Mouse (Mus musculus) spleen, adult 2 months (tissue): ENCODE results near the gene Slc26a1.

Source experiments
- CTCF ChIP-seq: fragments of 200-500 bp; IDR thresholded peaks from 2 replicates; pipeline ENCODE4 v1.5.1; 2011; ENCODE audit warnings: mild to moderate bottlenecking, inconsistent platforms; ENCODE audit not compliant: insufficient read depth, insufficient read length, insufficient replicate concordance; ENCODE audit errors: extremely low read depth
- POLR2A ChIP-seq: fragments of 200-500 bp; IDR thresholded peaks from 2 replicates; pipeline ENCODE4 v1.6.1; 2011; ENCODE audit warnings: low read depth, low read length, inconsistent platforms

DNA sequence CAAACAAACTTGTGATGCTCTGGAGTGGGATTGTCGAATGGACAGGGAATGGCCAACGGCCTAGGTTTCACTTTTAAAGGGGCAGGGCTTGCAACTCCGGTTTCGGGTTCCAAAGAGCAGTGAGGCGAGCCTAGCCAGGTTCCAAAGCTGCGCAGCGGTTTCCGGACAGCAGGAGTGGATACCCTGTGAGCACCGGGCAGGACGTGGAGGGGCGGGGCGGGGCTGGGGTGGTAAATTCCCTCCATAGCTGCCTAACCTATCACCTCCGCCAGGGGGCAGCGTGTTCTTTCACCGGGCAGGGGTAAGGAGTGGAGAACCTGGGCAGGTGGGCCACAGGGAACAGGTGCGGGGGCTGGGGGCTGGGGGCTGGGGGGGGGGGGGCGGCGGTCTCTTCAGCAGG, 16.9 kb upstream of the Slc26a1 start, which contains the start of gene Fgfrl1:
- TF ChIP-seq CTCF: peak; percentile 51; the same call in 1 of the 2 replicates
- TF ChIP-seq POLR2A: no peak
